Mouse (Mus musculus) neural tube, embryonic 10.5 days (tissue): Measurements from ENCODE around the gene Chst5.
"Not testable (repeated sequence)": the region's sequence is repeated elsewhere in the genome, so short reads cannot be mapped to it uniquely, and the experiment has no call there.

Experiments used
- DNase-seq: peaks from one replicate; pipeline ENCODE4 v3.0.0-alpha.2; 2017; ENCODE audit warnings: low spot score; ENCODE audit errors: extremely low spot score

Gene Chst5

GRCm38 (mm10) chr8:111875758-111876157, 34.5 kb downstream of the Chst5 start:
- no peak for DNase-seq

- DNase-seq = no peak
Observed at GRCm38 (mm10) chr8:111871278-111871677, 39.0 kb downstream of the Chst5 start.

- no peak for DNase-seq
Observed at GRCm38 (mm10) chr8:111870379-111870778, 39.9 kb downstream of the Chst5 start.

- DNase-seq = no peak
Observed at GRCm38 (mm10) chr8:111868664-111869063, 41.6 kb downstream of the Chst5 start.

- DNase-seq = no peak
Observed at GRCm38 (mm10) chr8:111865857-111866256, 44.4 kb downstream of the Chst5 start.

GRCm38 (mm10) chr8:111865130-111865852, 45.0 kb downstream of the Chst5 start:
- DNase-seq = no peak

GRCm38 (mm10) chr8:111864648-111865047, 45.6 kb downstream of the Chst5 start:
- DNase-seq = no peak

GRCm38 (mm10) chr8:111863280-111863679, 47.0 kb downstream of the Chst5 start:
- no peak for DNase-seq

- DNase-seq = no peak
Observed at GRCm38 (mm10) chr8:111855977-111856376, 54.3 kb downstream of the Chst5 start.

- DNase-seq = peak; percentile 95
Observed at GRCm38 (mm10) chr8:111853861-111854501, 56.3 kb downstream of the Chst5 start, which contains the start of gene Cfdp1. Gene Cfdp1 (minus strand): TSS chr8:111854291.

- DNase-seq = not testable (repeated sequence)
Observed at GRCm38 (mm10) chr8:111853219-111853618, 57.0 kb downstream of the Chst5 start.

- no peak for DNase-seq
Observed at GRCm38 (mm10) chr8:111846746-111847145, 63.5 kb downstream of the Chst5 start.
